Mouse (Mus musculus) hindbrain, embryonic 13.5 days (tissue): Measurements from ENCODE around the gene Zap70. TPM values are rescaled to one million over a fixed set of nuclear protein-coding genes. Genes with fewer than 3 reads are reported as not detected.
"Not testable (repeated sequence)": the region's sequence is repeated elsewhere in the genome, so short reads cannot be mapped to it uniquely, and the experiment has no call there.

Experiments
- ATAC-seq: fragments of 200-750 bp; cut with Nextera tagmentation; 2 replicates; pipeline ENCODE4 v1.8.0; 2017; ENCODE audit warnings: moderate TSS enrichment; ENCODE audit not compliant: low FRiP score
- H3K27ac ChIP-seq: fragments of 300-500 bp; sonication (generic); 2 replicates; pipeline ENCODE4 v1.5.1; 2015; ENCODE audit warnings: inconsistent platforms, mild to moderate bottlenecking, moderate library complexity
- H3K27me3 ChIP-seq: fragments of 300-500 bp; sonication (generic); 2 replicates; pipeline ENCODE4 v1.6.1; 2015; ENCODE audit warnings: mild to moderate bottlenecking, inconsistent platforms
- H3K36me3 ChIP-seq: fragments of 300-500 bp; sonication (generic); 2 replicates; pipeline ENCODE4 v1.6.1; 2015; ENCODE audit warnings: mild to moderate bottlenecking, inconsistent platforms
- H3K4me1 ChIP-seq: fragments of 300-500 bp; sonication (generic); replicated peaks from 2 replicates; pipeline ENCODE4 v1.6.1; 2015; ENCODE audit warnings: inconsistent platforms
- H3K4me2 ChIP-seq: fragments of 300-500 bp; sonication (generic); 2 replicates; pipeline ENCODE4 v1.6.1; 2015; ENCODE audit warnings: inconsistent platforms, mild to moderate bottlenecking, moderate library complexity
- H3K4me3 ChIP-seq: fragments of 300-500 bp; sonication (generic); 2 replicates; pipeline ENCODE4 v1.5.1; 2015; ENCODE audit warnings: mild to moderate bottlenecking, inconsistent platforms
- H3K9ac ChIP-seq: fragments of 300-500 bp; sonication (generic); 2 replicates; pipeline ENCODE4 v1.6.1; 2015; ENCODE audit warnings: mild to moderate bottlenecking, inconsistent platforms
- H3K9me3 ChIP-seq: fragments of 300-500 bp; sonication (generic); 2 replicates; pipeline ENCODE4 v1.6.1; 2016; ENCODE audit warnings: inconsistent platforms
- WGBS: fragments of 180-500 bp; shearing (Covaris S2); methylation state at CpG from one replicate; pipeline ENCODE4 v1.1.7; 2015; 5-methylcytosine and 5-hydroxymethylcytosine counted together
- polyA plus RNA-seq: library from polyadenylated mRNA; unstranded; fragments of >200 nt; fragmentation: Nextera tagmentation; extraction: Ambion mirVana; gene quantifications from 2 replicates; pipeline ENCODE4 v1.2.1, GENCODE M21; 2015

The Zap70 gene
- polyA plus RNA-seq, 1 experiment from 2014 or later: 0.43 TPM

DNA sequence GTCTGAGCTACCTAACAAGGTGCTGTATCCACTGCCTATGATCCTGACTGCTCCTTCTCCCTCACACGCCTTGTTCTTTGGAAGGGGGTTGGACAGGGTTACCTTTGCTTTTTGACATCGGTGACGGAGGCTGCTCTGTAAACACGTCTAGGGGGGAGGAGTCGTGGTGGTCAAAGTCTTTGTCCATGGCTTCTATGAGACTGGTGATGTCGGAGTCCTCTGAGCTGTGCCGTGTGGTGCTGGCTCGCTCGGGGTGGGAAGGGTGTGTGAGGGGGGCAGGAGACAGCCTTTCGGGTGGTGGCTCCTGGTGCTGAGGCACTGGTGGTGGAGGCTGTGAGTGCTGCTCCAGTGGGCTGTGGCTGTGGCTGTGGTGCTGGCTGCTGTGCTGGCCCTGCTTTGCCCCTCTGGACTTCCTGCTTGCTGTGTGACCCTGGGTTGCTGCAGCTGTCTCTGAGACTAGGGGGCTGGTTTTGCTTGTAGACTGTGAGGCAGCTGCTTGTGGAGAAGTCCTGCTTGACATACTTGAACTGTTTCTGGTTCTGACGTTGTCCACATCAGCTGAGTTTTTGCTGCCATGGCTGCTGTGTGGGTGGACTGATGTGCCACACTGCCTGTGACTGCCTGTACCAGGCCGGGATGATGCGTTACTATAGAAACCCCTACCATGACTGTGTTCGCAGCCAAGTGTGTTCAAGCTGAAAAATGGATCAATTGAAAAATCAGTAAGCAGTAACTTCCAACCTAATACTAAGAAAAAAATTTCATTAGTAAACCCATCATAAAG is 46.4 kb downstream of the Zap70 start:
- H3K4me1 ChIP-seq: no peaks in the 10 kb centered on the region
- H3K9ac ChIP-seq: no peak overlapping the region
- no peaks in the 10 kb centered on the region for H3K9me3 ChIP-seq
- WGBS: 93% methylated on average over 14 of the region's 14 CpGs
- H3K27me3 ChIP-seq: no peaks in the 10 kb centered on the region
- no peak overlapping the region for H3K4me3 ChIP-seq
- H3K36me3 ChIP-seq: peaks cover 92% of the 10 kb centered on the region
- no peak overlapping the region for H3K27ac ChIP-seq
- no peak overlapping the region for H3K4me2 ChIP-seq
- no peak for ATAC-seq

DNA sequence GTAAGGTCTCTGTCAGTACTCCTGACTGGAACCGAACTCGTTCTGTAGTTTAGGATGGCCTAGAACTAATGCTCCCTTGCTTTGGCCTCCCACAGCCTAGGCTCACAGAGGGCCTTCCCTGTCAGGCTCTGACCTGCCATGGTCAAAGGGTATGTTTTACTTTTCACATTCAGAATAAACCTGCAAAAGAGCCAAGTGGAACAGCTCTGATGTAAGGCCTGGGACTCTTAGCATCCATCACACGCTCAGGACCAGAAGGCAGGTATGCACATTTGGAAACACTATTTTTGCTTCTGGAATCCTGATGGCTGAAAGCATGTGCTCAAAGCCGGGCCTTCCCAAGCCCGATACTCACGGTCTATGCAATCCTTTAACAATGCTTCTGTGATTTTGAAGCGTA is 50.2 kb downstream of the Zap70 start:
- H3K4me3 ChIP-seq: no peak overlapping the region
- peaks cover 92% of the 10 kb centered on the region for H3K36me3 ChIP-seq
- no peak for ATAC-seq
- H3K4me2 ChIP-seq: no peak overlapping the region
- H3K9ac ChIP-seq: no peak overlapping the region
- H3K27ac ChIP-seq: no peak overlapping the region
- H3K27me3 ChIP-seq: no peaks in the 10 kb centered on the region
- WGBS: 97% methylated on average over 7 of the region's 7 CpGs
- H3K4me1 ChIP-seq: no peaks in the 10 kb centered on the region
- H3K9me3 ChIP-seq: no peaks in the 10 kb centered on the region

DNA sequence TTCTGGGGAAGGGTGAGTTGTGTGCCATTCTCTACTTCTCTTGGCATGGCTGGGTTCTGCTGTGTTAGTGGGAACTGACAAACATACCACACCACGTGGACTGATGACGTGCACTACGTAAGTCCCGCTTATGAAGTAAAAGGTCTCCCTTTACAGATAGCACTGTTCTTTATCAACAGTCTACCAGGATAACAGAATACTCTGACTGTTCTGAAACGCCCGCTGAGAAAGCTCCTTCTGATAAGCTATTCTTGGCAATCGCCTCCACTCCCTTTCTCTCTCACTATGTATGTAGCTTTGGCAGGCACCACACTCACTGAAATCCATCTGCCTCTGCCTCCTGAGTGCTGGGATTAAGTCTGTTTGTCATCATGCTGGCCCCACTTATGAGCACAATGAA is 51.8 kb downstream of the Zap70 start:
- H3K4me2 ChIP-seq: no peak overlapping the region
- 95% methylated on average over 7 of the region's 7 CpGs for WGBS
- no peak overlapping the region for H3K4me3 ChIP-seq
- no peak overlapping the region for H3K27ac ChIP-seq
- ATAC-seq: no peak
- H3K4me1 ChIP-seq: no peaks in the 10 kb centered on the region
- H3K9me3 ChIP-seq: no peaks in the 10 kb centered on the region
- H3K27me3 ChIP-seq: no peaks in the 10 kb centered on the region
- no peak overlapping the region for H3K9ac ChIP-seq
- peaks cover 92% of the 10 kb centered on the region for H3K36me3 ChIP-seq

DNA sequence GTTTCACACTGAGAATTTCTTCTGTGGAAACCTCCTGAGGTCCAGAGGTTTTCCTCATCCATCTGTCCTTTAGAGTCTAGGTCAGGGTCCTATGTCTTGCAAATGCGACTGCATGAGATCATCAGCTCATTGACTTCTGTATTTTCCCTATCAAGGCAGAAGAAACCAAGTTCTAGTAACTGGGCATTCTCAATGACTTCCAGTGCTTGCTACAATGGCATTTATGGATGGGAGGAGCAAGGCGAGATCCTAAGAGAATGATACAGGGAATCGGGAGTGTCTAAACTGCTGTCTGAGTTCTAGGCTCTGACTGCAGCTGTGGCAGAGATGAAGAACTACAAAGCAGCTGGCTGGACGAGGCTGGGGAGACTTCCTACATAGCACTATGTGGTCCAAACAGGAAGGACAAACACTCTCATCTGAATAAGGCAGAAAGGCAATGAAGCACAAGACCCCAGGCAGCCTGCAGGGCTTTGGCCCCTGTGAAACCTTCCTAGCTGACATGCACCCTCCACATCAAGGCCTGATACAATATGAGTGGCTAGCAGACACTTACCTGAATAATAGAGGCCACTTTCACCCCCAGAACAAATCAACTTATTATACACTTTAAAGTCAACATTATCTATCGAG is 52.8 kb downstream of the Zap70 start:
- no peak overlapping the region for H3K4me3 ChIP-seq
- peaks cover 89% of the 10 kb centered on the region for H3K36me3 ChIP-seq
- no peaks in the 10 kb centered on the region for H3K4me1 ChIP-seq
- no peaks in the 10 kb centered on the region for H3K9me3 ChIP-seq
- ATAC-seq: no peak
- no peak overlapping the region for H3K4me2 ChIP-seq
- WGBS: 84% methylated on average over 5 of the region's 5 CpGs
- no peak overlapping the region for H3K27ac ChIP-seq
- H3K27me3 ChIP-seq: no peaks in the 10 kb centered on the region
- H3K9ac ChIP-seq: no peak overlapping the region

DNA sequence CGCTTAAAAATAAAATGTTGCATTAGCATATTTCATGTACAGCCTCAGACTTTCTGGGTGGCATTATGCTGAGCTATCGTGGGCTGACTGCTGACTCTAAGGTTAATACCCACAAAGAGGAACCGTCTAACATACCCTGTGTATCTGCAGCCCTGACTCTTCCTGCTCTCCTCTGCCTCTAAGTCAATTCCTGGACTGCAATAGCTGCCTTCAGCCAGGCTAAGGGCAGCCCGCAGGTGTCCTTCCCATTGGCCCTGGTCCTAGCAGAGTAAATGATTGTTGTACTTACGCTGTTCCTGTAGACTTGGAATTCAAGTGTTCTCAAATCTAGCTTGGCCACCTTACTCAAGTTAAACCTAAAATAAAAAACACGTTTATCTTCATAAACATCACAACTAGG is 53.6 kb downstream of the Zap70 start:
- no peak overlapping the region for H3K9ac ChIP-seq
- no peak overlapping the region for H3K4me2 ChIP-seq
- H3K27ac ChIP-seq: no peak overlapping the region
- H3K4me3 ChIP-seq: no peak overlapping the region
- ATAC-seq: no peak
- H3K4me1 ChIP-seq: no peaks in the 10 kb centered on the region
- H3K36me3 ChIP-seq: peaks cover 87% of the 10 kb centered on the region
- H3K27me3 ChIP-seq: no peaks in the 10 kb centered on the region
- no peaks in the 10 kb centered on the region for H3K9me3 ChIP-seq
- WGBS: 94% methylated on average over 6 of the region's 6 CpGs

DNA sequence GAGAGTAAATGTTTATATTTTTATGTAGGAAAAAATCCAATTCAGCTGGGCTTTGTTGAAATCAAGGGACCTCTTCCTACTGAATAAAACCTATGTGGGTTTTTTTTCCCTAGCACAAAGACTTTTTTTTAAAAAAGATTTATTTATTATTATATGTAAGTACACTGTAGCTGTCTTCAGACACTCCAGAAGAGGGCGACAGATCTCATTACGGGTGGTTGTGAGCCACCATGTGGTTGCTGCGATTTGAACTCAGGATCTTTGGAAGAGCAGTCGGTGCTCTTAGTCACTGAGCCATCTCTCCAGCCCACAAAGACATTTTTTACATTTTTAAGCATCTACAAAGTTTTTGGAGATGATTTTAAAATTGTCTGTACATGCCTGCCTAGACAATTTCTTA is 60.3 kb downstream of the Zap70 start:
- WGBS: 93% methylated on average over 4 of the region's 4 CpGs
- H3K9me3 ChIP-seq, H3K27me3 ChIP-seq, H3K4me3 ChIP-seq, H3K4me1 ChIP-seq, H3K27ac ChIP-seq, ATAC-seq, H3K4me2 ChIP-seq, H3K9ac ChIP-seq: not testable (repeated sequence)
- H3K36me3 ChIP-seq: peaks cover 85% of the 10 kb centered on the region

DNA sequence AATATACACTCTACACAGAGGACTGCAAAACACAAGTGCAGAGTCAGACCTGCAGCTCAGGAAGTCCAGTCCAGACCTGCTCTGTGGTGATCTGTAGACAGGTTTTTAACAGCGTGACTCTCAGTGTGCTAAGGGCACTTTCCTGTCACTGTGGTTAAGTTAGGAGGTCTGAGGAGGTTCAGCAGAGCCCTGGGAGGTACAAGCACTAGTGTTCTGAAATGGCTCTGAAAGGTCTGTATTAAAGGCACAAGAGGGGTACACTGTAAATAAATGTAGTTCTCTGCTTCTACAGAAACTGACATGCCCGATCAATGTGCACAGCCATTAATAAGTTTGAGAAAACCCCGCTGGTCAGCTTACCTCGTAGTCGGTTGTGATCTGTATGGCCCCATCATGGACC is 62.8 kb downstream of the Zap70 start:
- ATAC-seq: no peak
- Histone ChIP-seq H3K4me2 (no peak overlapping the region), H3K27me3 (no peaks in the 10 kb centered on the region), H3K27ac (no peak overlapping the region), H3K4me3 (no peak overlapping the region), H3K4me1 (no peaks in the 10 kb centered on the region), H3K9me3 (no peaks in the 10 kb centered on the region), H3K36me3 (peaks cover 76% of the 10 kb centered on the region), H3K9ac (no peak overlapping the region)
- WGBS: 96% methylated on average over 5 of the region's 5 CpGs

DNA sequence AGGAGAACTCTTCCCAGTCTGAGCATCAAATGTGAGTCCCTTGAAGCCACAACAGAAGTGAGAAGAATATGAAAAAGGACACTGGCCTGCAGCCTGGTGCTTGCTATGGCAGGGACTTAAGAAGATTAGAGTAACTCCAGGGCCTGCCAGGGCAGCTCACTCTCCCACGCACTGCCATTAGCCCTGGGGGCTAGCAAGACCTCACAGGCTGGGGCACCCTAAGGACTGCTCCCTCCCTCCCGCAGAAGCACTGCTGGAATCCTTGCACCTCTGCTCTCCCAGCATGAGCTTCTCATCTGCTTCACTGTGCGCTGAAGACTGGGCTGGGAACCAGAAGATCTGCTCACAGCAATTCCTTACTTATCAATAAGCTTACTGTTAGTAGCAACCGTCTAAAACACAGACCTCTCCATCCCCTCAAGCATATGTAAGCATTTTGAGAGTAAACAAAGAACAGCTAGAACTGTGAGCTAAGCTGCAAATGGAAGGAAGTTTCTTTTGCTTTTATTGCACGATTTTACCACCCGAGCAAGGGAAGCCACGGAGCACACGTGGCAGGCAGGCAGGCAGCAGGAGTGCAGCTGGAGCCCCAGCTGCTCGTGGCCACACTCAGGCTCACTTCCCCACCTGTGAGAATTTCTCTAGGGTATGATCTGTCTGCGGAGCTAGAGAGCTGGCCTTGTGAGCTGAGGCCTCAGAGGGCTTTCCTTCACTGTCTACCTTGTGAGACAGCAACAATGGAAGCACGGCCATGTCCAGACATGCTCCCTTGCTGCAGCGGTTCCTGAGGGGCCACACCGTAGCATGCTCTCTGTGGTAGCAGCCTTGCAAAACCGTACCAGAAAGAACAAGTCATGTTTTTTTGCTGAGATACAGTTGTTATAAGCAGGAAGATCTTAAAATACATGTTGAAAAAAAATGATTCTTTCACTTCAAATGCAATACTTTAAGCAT is 69.6 kb downstream of the Zap70 start:
- Histone ChIP-seq H3K4me1 (no peaks in the 10 kb centered on the region; the same call in 1 of the 2 replicates), H3K27ac (no peak overlapping the region), H3K9me3 (no peaks in the 10 kb centered on the region), H3K4me2 (no peak overlapping the region), H3K27me3 (no peaks in the 10 kb centered on the region), H3K36me3 (peaks cover 55% of the 10 kb centered on the region), H3K9ac (no peak overlapping the region), H3K4me3 (no peak overlapping the region)
- 62% methylated on average over 14 of the region's 14 CpGs for WGBS
- ATAC-seq: no peak

Other genes with a start within 250 kb of the Zap70 start
- gene Cnnm3, start 249.9 kb upstream of the Zap70 start, polyA plus RNA-seq: 4.2 and 5.1 TPM in 2 replicates
- 16.3 and 19.5 TPM in 2 replicates for gene Ankrd23, start 224.9 kb upstream of the Zap70 start, polyA plus RNA-seq
- gene Gm42417, start 222.4 kb upstream of the Zap70 start, polyA plus RNA-seq: 0.43 TPM in 1 of 2 replicates, not detected in the other
- gene Ankrd39, start 214.4 kb upstream of the Zap70 start, polyA plus RNA-seq: 22.4 TPM in 2 replicates
- gene Sema4c, start 203.4 kb upstream of the Zap70 start, polyA plus RNA-seq: 28.3 and 31.8 TPM in 2 replicates
- gene Fam178b, start 78.6 kb upstream of the Zap70 start, polyA plus RNA-seq: 0.27 and 0.32 TPM in 2 replicates
- gene Cox5b, start 70.3 kb upstream of the Zap70 start, polyA plus RNA-seq: 619 and 648 TPM in 2 replicates
- gene 4933424G06Rik, start 51.6 kb upstream of the Zap70 start, polyA plus RNA-seq: 0.43 and 0.57 TPM in 2 replicates
- gene Actr1b, start 47.4 kb upstream of the Zap70 start, polyA plus RNA-seq: 101 and 107 TPM in 2 replicates
- gene Tmem131, start 181.9 kb downstream of the Zap70 start, polyA plus RNA-seq: 11.6 and 11.7 TPM in 2 replicates